Mouse (Mus musculus): ENCODE measurements around the gene Gm20388.

DNA sequence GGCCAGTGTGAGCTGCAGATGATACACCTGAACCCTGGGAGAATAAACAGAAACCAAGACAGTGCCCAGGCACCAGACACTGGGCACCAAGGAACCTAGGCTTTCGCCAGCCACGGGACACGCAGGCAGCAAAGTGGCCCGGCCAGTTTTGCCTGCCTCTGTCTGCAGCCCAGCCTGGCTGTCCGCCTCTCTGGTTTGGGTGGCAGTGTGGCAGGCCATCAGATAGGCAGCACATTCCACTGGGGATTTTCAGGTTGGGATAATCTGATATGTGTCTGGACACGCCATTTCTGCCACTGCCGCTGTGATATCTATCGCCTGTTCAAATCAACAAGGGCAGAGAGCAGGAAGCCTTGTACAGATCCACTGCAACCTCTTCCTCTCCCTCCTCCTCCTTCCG is 1353.6 kb downstream of the Gm20388 start:
- TF ChIP-seq CTCF (IDR thresholded peaks at IDR 0.05; ENCODE audit: low read depth) (no peak), EP300 (IDR thresholded peaks at IDR 0.05; ENCODE audit: low read depth) (no peak)
